Mouse (Mus musculus) liver (tissue): Measurements from ENCODE around the gene Epop.
A peak's percentile ranks its signal among the peaks of the same experiment; 100 is the strongest.
"Not testable (repeated sequence)": the region's sequence is repeated elsewhere in the genome, so short reads cannot be mapped to it uniquely, and the experiment has no call there.

Experiments used
- DNase-seq: peaks from one replicate; pipeline ENCODE4 v3.0.0-alpha.2; 2020; ENCODE audit warnings: mixed read lengths

Gene Epop

DNA sequence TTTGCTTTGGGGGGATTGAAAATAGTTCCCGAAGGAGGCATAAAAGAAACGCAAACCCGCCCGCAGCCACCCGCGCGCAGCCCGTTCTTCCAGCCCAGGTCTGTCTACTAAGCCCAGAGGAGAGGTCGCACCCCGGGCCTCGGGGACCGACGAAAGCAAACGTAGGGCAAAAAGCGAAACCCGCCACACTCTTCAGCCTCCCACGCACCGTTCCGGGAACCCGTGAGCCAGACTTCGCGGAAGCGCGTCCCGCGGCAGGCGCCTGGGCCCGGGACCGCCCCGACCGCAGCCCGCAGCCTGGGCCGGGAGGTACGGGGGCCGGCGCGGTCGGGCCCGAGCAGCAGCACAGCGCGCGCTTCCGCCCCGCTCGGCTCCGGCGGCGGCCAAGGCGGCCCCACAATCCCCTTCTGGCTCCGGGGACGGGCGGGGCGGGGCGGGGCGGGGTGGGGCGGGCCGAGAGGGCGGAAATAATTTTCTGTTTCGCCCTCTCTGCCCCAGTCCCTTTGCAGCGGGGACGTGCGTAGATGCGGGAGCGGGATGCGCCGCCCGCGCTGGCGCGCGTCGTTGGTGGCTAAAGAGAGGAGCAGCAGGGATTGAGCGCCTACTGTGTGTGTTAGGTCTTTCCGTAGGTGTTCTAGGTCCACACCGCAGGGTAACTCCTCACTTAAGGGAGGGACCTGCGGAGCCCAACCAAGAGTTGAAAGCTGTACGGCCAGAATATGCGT, 30.6 kb upstream of the Epop start:
- peak; percentile 75 for DNase-seq

DNA sequence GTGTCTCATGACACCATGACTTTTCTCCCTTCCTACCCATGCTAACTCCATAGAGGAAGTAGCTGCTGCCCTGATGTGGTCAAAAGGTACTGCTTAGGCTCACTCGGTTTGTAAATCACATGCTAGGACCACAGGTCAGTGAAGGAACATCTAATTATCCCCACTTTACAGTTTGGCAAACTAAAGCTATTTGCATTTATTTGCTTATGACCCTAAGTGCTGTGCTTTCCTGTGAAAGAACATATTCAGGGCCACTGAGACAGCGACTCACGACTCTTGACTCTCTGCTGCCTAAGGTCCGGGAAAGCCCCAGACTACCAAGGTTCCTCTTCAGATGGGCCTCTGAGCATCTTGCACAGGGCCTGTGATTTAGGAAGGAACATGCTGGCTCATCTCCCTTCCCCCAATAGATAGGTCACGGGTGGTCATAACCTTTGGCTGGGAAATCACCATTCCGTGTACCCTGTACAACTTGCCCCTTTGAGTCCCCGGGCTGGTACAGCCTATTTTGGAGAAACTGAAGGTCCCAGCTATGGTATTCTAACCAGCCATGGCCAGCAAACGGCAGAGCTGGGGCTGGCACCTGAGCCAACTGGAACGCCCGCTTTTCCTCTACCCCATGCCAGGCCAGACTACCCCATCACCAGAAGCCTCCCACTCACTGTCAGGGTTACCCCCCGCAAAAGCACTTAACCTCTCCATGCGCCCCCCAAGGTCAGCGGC, 29.9 kb upstream of the Epop start:
- no peak for DNase-seq

DNA sequence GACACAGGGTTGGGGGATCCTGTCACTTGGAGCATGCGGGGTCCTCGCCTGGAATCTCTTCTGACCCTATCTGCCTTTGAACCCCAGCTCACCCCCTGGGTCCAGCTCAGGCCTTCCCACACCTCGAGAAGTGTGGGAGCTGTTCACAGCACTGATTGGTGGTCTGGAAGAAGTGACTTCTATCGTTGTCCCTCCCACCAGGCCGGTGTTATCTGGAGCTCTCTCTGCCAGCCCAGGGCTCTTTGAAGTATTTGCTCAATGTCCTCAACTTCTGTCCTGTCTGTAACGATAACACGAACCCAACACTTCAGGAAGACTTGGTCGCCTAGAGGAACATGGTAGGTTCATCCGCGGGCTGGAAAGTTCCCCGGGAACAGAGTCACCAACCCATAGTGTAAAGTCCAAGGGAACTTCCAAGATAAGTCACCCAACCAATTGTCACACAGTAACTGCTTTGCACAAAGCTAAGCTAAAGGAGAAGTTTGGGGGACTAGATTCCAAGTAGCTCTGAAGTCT, 29.3 kb upstream of the Epop start:
- no peak for DNase-seq

- not testable (repeated sequence) for DNase-seq
Measured at GRCm38 (mm10) chr11:97657967-97658366, 28.5 kb upstream of the Epop start.

DNA sequence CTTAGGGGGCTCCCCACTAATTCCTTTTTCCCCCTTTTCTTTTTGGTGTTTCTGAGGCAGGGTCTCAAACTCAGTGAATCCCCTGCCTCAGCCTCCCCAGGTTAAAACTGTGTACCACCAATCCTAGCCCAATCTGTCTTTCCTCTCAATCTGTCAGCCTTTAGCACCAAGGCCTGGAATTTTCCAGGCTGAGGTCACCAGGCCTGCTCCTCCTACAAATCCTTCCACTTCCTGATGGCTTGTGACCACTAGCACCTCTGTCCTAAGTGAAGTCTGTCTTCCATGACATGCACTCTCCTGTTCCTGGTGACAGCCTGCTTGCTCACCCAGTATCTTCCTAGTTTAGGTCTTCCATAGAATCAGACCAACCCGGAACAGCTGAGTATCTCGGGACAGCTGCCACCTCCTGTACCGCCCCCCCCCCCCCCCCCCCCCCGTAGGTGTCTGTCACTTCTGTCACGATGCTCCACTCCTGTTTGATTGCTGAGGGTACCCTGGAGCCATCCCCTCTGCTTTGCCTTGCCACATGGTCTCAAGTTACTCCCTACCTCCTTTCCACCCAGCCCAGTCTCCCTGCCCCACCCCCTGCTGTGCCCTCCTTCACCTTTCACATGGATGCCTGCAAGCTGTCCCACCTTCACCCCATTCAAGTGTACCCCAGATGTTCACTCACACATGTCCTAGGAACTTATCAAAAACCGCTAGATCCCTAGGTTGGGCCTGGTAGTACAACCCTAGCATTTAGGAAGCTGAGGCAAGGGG, 27.9 kb upstream of the Epop start:
- no peak for DNase-seq

GRCm38 (mm10) chr11:97656269-97656971, 26.9 kb upstream of the Epop start:
- DNase-seq = no peak

- DNase-seq = no peak
Measured at GRCm38 (mm10) chr11:97654210-97654609, 24.7 kb upstream of the Epop start.

DNA sequence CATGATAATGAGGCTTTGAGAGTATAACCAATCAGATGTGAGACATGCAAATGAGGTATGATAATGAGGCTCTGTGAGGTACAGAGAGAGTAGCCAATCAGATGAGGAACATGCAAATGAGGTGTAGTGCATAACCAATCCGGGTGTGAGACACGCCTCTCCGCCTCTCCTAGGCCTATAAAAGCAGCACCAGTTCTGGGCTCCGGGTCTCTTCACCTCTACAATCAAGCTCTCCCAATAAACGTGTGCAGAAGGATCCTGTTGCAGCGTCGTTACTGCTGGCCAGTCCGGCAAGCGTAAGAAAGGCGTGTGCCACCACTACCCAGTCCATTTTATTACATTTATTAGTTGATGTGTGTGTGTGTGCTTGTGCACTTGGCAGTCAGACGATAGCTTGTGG, 23.9 kb upstream of the Epop start:
- not testable (repeated sequence) for DNase-seq

DNA sequence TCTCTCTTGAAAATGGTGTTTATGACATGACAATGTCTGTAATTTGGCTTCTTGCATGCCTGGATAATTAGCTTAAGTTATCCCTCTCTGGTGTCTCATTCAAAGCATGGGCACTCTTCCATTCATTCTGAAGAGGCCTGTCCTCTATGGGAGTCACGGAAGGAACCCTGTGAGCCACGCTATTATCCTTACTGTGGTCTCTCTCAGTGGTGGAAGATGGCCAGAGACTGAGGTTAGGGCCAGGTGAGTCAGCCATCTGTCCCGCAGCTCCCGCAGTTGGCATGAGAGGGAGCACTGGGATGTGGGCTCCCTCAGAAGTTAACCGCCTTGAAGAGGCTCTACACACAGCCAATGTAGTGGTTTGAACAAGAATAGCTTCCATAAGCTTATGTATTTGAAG, 20.8 kb upstream of the Epop start:
- no peak for DNase-seq

DNA sequence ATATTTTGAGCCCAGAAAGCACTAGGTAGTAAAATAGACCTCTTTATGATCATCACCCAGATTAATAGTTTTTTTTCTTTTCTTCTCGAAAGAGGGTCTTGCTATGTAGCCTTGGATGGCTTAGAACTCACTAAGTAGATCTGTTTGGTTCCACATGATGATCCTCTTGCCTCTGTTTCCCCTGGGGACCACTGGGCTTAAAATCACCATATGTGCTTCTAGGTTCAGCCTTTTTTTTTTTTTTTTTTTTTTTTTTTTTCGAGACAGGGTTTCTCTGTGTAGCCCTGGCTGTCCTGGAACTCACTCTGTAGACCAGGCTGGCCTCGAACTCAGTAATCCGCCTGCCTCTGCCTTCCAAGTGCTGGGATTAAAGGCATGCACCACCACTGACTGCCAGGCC, 19.0 kb upstream of the Epop start:
- DNase-seq = not testable (repeated sequence)

GRCm38 (mm10) chr11:97644834-97645233, 15.3 kb upstream of the Epop start:
- peak; percentile 67 for DNase-seq

- DNase-seq = no peak
Measured at GRCm38 (mm10) chr11:97643380-97644055, 14.0 kb upstream of the Epop start.

DNA sequence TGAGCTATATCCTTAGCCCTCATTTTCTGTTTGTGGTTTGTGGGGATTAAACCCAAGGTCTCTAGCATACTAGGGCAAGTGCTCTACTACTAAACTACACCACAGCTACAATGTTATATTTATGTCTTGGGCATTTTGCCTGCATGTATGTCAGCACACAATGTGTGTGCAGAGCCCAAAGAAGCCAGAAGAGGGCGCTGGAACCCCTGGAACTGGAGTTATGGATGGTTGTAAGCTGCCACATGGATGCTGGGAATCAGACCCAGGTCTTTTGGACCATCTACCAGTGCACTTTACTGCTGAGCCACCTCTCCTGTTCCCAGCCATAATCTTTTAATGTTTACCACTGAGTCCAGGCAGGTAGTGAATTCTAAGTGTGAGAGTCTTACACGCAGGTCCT, 13.2 kb upstream of the Epop start:
- no peak for DNase-seq

GRCm38 (mm10) chr11:97641668-97642067, 12.2 kb upstream of the Epop start:
- peak; percentile 13 for DNase-seq

GRCm38 (mm10) chr11:97635468-97636019, 6.0 kb upstream of the Epop start:
- no peak for DNase-seq

DNA sequence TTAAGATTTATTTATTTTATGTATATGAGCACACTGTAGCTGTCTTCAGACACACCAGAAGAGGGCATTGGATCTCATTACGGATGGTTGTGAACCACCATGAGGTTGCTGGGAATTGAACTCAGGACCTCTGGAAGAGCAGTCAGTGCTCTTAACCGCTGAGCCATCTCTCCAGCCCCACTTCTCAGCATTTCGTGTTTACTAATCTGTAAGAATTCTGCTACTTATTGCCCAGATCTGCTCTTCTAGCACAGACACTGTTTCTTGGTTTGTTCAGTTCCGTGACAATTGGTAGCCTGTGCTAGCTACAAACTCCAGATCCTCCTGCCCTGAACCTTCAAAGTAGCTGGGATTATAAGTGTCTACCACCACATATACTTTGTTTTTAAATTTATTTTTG, 2.9 kb upstream of the Epop start:
- DNase-seq = not testable (repeated sequence)

DNA sequence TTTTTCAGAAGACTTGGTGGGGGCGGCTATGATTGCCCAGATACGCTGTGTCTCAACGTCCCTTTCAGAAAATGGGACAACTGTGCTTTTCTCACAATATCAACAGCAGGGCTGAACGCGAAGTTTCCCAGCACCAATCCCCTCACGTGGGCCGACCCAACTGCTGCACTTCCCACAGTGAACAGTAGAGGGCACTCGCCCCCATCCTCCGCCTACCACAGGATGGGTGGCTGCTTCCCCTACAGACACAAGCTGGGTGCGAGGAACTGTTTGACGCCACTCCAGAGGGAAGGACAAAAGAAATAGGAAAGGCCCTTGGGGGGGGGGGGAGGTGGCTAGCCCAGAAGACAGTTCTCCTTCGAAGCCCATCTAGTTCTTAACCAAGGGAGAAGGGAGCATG, 2.4 kb upstream of the Epop start:
- DNase-seq = peak; percentile 67

DNA sequence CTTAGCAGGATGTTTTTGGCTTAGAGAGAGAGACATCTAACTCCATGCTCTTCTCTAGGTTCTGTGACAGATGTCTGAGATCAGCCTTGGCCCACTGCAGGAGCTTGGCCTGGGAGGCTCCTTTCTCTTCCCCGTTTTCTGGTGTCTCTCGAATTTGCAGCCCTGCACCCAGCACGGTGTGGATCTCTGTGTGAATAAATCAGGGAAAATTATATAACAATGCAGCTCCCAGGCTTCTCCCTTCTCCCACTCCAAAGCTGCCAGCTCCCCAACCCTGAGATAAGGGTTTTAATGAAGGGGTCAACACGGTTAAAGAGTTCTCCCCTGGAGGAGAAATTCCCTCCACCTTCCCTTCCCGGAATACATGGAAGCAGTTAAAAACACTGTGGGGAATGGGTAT, 2.0 kb upstream of the Epop start:
- no peak for DNase-seq

GRCm38 (mm10) chr11:97631046-97631445, 1.5 kb upstream of the Epop start:
- DNase-seq = no peak

- DNase-seq = peak; percentile 17
Measured at GRCm38 (mm10) chr11:97628568-97629518, 659 bp downstream of the Epop start.

DNA sequence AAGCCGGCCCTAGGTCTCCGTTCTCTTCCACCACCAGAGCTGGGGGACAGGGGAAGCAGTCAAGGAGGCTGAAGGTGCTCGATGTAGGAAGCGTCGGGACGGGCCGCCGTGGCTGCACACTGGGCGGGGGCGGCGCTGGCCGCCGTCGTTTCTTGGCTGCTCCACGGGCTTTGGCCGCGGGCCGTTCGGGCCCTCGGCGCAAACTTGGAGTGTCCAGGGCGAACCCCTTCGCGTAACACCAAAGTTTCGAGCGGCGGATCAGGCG, 1.3 kb downstream of the Epop start:
- no peak for DNase-seq
